Mouse (Mus musculus) spleen, adult 2 months (tissue): ENCODE measurements around the gene Usp4.

Source experiments
- CTCF ChIP-seq: fragments of 200-500 bp; IDR thresholded peaks from 2 replicates; pipeline ENCODE4 v1.5.1; 2011; ENCODE audit warnings: mild to moderate bottlenecking, inconsistent platforms; ENCODE audit not compliant: insufficient read depth, insufficient read length, insufficient replicate concordance; ENCODE audit errors: extremely low read depth
- POLR2A ChIP-seq: fragments of 200-500 bp; IDR thresholded peaks from 2 replicates; pipeline ENCODE4 v1.6.1; 2011; ENCODE audit warnings: low read depth, low read length, inconsistent platforms

DNA sequence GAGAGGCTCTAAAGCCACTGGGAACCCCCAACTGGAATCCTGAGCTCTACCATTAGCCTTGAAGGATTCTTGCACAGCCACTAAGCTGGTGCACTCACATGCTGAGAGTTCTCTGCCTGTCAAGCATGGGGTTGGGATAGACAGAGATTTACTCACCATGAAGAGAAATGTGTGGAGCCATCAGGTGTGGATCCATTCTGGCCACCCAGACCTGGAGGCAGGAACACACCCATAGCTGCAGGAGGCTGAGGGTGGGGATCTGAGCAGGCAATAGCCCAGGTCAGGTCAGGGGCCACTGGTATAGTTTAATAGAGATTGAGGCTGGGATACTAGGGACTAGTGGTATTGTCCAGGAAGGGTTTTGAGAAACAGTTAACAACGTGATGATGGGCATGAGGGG, 42.5 kb upstream of the Usp4 start:
- TF ChIP-seq CTCF (no peak), POLR2A (no peak)
